Mouse (Mus musculus) embryonic fibroblast, embryonic 13.5 days (primary cell): ENCODE measurements around the gene Sec14l1.

ENCODE experiments used
- CTCF ChIP-seq: IDR thresholded peaks from 2 replicates; pipeline ENCODE4 v1.5.1; 2011; ENCODE audit warnings: mild to moderate bottlenecking, control low read depth, low read length, moderate library complexity, borderline replicate concordance; ENCODE audit not compliant: insufficient read depth
- POLR2A ChIP-seq: IDR thresholded peaks from 2 replicates; pipeline ENCODE4 v1.6.1; 2011; ENCODE audit warnings: low read depth, mild to moderate bottlenecking, control low read depth, low read length, moderate library complexity

DNA sequence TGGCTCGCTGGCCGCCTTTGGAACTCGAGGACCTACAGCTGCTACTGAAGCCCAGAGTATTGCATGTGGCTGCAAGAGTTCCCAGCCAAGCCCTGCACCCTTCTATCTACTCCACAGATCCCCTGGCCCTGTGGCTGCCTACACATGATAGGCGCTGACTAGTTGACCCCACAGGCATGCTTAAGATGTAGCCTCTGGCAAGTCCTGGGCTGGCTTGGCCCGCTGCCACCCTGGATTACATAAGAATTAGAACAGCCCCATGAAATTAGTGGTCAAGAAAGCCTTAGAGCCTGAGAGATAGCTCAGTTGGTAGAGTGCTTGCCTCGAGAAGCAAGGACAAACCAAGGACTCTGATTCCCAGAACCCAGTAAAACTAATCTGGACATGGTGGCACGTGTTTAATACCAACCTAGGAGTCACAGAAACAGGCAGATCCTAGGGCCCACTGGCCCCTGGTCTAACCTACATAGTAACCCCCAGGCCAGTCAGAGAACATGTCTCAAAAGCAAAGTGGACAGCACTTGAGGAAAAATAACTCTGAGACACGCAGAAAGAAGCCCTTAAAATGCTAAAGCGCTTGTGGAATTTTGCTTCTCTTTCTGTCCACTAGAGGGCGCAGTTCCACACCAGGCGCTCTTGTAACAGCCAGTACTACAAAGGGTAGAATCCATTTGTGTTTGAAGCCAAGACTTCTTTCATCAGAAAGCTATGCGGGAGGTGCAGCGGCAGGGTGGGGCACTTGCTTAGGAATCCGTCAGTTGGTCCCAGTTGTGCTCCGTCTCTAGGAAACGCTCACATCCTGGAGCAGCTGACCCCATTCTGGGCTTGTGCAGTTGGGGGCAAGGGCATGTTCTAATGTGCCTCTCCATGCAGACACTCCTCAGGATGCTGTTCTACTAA is 33.6 kb upstream of the Sec14l1 start:
- TF ChIP-seq POLR2A (no peak), CTCF (0 out of 2 replicates have a peak, but pooled peaks have one; percentile 10)
